Mouse (Mus musculus) regulatory T cell (primary cell): ENCODE measurements around the gene Rcan3.

ENCODE experiments used
- in situ Hi-C: fragments of 300-600 bp; cut with MboI, MseI; formaldehyde crosslinking; loops from one replicate; pipeline ENCODE4 v1.15.1; 2025; ENCODE audit warnings: high pct_unique_total_duplicates

The Rcan3 gene

DNA sequence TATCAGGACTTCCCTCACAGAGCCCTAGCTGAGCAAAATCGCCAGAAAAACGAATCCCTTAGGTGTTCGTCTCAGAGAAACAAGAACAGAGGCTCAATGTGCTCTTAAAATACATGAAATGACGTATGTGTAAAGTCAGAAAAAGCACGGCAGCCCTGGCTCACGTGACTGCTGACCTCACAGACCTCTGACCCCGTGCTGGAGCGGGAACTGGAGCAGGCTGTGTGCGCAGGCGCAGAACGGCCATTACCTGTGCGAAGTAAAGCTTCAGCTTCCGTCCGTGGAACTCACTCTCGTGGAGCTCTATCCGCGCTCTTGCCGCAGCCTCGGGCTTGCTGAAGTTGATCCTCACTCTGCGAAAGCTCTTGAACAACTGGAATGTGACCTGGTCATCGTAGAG, 13.7 kb downstream of the Rcan3 start:
- in situ Hi-C loops: loop anchor here (10.0 kb wide), 2 partner anchors 65 to 435 kb away; partner anchors contain the start of genes Srrm1 and Srsf10

DNA sequence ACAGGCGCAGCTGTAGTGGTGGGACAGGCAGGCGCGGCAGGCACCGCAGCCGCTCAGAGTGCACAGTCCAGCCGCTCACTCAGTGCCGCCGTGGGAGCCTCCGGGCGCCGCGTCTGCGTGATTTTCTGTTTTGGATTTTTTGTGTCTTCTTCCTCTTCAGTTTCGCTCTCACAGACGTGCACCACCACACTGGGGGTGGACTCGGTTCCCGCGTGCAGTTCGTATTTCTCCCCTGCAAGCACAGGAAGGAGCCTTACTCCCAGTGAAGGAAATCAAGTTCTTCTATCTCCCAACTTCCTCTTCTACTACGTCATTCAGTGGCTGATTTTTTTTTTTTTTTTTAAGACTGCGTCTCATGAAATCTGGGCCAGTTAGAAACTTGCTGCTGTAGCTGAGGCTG, 17.3 kb downstream of the Rcan3 start:
- in situ Hi-C loops: loop anchor here (10.0 kb wide), 2 partner anchors 62 to 438 kb away; partner anchors contain the start of genes Srrm1 and Srsf10

DNA sequence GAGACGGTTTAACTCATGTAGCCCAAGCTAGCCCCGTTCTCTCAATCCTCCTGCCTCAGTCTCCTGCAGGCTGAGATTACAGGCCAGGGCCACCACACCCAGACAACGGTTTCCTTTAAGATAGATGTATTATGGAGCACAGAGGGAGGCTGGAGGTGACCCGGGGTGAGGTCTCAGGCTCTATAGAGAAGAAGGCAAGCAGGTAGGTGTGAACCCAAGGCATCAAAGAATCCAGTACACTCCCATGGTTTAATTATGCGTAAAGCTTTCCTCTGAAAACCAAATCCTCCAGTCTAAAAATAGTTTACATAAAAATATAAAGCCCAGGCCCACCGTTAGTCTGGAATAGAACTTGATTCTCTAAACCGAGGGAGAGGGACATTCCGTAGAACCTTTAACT, 20.2 kb downstream of the Rcan3 start:
- in situ Hi-C loops: loop anchor here (5.0 to 10.0 kb wide), 3 partner anchors 36 to 441 kb away; partner anchors contain the start of genes Srrm1 and Srsf10

DNA sequence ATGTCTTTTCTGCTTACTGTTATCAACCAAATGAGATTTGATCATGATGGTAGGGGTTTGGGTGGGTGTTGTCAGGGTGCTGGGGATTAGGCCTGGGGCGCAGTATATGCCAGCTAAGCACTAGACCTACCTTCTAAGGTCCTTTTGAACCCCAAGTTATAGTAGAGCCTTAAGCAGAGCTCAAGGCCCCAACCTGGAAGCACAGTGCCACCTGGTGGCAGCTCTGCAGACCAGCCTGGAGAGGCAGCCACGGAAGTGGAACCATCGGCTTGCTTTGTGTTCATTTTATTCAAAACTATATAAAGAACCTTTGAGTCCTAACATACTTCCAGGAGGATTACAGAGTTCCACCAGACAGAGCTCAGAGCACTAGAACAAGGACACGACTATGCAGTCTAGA, 22.0 kb downstream of the Rcan3 start:
- in situ Hi-C loops: loop anchor here (5.0 to 10.0 kb wide), 3 partner anchors 34 to 443 kb away; partner anchors contain the start of genes Srrm1 and Srsf10

DNA sequence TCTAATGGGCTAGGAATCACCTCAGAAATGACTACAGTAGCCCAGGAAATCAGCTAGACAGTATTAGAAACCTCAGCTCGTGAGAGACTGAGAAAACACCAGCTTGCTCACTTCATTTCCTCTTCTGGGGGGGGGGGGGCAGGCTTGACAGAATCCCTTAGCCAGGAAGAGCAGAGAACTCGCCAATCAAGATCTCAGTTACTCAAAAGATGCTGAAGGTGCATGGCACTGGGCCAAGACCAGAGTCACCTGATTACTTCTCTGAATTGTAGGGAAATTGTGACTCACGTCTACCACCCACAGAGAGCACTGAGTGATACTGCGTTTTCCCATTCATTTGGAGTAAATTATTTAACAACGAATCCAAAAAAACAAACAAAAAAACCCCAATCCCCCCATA, 27.5 kb downstream of the Rcan3 start:
- in situ Hi-C loops: no loop called here

DNA sequence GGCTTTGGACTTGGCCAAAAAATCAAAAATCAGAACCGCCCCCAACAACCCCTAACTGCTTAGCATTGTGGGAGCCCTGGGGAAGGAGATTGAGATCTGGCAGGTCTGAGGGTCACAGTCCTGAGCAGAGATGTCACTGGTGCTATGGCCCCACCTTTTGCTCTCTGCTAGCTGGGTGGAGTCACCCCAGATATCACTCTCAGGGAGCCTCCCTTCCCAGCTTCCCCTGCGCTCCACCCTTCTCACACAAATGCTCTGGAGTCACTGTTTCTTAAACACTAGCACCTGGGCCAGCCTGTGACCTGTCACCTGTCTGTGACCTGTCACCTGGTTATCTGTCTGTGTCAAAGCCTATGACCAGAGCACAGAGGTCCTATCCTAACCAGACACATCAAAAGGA, 28.7 kb downstream of the Rcan3 start:
- in situ Hi-C loops: no loop called here

DNA sequence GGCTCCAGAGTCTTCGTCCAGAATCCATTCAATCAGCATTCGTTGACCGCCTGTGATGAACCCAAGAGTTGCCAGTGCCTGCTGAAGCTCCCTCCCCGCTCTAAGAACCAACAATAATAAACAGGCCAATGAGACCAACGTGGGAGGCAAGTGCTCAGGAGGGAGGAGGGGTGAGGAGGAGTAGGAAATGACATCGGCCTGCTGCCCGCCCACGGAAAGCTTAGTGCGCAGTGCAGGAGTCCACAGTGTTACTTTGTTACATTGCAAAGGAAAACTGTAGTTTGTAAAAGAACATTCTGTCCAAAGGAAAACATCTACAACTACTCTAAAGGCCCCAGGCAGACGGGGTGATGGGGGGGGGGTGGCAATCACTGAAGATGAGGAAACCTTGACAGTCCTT, 29.6 kb downstream of the Rcan3 start:
- in situ Hi-C loops: no loop called here

DNA sequence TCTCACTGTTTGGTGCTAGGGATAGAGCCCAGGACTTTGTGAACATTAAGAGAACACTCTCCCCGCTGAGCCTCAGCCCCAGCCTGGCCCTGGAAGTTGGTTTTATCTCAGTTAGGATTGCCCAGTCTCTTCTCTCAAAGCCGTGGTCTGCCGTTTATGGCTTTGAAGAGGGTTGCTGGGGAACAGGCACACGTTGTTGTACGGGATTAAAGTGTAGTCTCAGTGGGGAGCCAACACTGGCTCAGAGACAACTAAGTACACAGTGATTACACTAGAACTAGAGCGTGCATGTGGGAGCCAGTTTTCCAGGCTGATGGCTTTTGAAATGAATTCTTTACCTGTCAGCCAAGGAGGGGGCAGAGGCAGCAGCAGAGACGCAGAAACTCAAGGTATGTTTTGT, 31.8 kb downstream of the Rcan3 start:
- in situ Hi-C loops: no loop called here

DNA sequence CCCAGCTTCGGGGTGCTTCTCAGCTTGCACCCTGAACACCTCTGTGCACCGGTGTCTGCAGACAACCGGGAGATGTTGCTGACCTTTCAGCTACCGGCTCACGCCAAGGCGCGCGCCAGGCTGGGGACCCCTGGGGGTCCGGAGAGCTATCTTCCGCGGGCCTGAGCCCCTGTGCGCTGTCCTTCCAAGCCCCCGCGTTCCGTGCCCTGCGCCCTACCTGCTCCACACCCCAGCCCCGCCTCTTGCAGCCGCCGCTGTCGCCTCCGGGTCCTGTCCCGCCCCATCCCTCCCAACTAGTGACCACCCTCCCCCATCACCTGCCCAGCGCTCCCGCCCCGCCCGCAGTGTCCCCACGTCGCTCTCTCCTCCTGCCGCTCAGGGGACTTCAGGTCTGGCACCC, 35.7 kb downstream of the Rcan3 start, which contains the start of gene Ncmap:
TSS of gene Ncmap (minus strand) at position 237 of the 400 bp plus-strand sequence.
- in situ Hi-C loops: loop anchor here (10.0 kb wide), 1 partner anchor 1727 kb away; no protein-coding TSS in a partner anchor

DNA sequence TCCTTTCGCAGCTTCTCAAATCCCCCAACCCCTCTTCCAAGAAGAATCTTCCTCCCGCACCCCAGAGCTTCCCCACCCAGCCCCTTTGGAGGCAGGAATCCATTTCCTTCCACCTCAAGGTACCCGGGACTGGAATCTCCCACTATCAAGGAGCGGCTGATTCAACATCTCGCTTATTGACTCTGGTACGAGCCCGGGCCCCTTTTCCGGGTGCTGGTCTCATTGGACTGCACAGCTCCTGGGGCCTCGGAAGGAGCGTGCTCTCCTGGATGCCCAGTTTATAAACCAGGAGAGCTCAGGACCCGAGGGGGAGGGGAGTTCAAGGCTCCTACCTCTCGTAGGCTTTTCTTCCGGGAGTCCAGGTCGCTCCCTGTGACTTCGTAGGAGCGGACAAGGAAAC, 36.1 kb downstream of the Rcan3 start:
- in situ Hi-C loops: loop anchor here (10.0 kb wide), 1 partner anchor 1727 kb away; no protein-coding TSS in a partner anchor

DNA sequence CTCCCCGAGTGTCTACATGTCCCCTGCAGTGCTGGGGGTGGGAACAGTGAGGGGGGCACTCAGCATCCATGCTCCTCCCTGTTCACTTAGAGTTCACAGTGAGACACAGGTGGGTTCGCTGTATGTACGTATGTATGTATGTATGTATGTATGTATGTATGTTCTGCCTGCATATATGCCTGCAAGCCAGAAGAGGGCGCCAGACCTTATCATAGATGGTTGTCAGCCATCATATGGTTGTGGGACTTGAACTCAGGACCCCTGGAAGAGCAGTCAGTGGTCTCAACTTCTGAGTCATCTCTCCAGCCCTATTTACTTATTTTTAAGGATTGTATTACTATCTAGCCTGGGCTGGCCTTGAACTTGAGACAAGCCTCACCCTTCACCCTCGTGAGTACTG, 37.4 kb downstream of the Rcan3 start:
- in situ Hi-C loops: loop anchor here (10.0 kb wide), 1 partner anchor 1728 kb away; no protein-coding TSS in a partner anchor

DNA sequence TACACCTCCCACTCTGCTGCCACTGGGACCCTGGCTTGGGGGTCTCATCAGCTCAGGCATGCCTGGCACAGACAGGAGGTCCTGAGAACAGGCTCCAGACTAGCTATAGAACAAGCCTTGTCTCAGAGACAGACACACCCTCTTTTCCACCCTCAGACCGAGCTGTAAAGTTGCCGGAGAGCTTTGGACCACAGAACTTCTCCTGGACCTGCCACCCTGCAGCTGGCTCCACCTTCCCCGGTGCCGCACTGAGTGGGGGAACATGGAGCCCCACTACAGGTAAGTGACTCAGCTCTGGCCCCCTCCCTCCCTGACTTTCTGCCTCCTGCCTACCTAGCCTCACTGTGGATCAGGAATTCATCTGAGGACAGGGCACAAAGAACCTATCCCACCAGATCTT, 38.3 kb downstream of the Rcan3 start:
- in situ Hi-C loops: loop anchor here (10.0 kb wide), 1 partner anchor 1729 kb away; no protein-coding TSS in a partner anchor

DNA sequence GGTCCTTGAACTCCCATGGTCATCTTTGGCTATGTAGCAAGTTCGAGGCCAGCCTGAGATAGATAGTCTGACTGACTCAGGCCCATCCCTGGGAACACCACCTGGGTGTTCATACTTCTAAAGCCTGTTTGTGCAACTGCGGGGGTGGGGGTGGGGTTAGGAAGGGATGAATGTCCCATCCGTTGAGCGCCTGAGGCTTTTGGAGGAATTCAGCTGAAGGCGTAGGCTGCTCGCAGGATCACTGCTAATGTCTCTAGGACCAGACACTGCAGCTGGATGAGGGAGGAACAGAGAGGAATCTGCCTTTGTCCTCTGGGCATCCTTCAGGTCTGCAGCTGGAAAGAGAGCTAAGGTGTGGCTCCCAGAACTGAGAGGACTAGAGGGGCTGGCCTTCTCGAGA, 39.0 kb downstream of the Rcan3 start:
- in situ Hi-C loops: loop anchor here (10.0 kb wide), 1 partner anchor 1730 kb away; no protein-coding TSS in a partner anchor

DNA sequence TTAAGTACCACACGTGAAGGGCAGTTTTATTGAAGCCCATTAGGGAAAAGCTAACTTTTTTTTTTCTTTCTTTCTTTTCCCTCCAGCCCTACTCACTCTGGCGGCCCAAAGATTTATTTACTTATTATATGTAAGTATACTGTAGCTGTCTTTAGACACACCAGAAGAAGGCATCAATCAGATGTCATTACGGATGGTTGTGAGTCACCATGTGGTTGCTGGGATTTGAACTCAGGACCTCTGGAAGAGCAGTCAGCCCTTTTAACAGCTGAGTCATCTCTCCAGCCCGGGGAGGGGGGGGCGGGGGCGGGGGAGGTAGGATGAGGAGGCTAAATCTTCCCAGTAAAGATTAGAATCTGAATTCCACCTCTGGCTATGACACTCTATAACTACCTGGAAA, 40.3 kb downstream of the Rcan3 start:
- in situ Hi-C loops: loop anchor here (10.0 kb wide), 1 partner anchor 1731 kb away; no protein-coding TSS in a partner anchor

DNA sequence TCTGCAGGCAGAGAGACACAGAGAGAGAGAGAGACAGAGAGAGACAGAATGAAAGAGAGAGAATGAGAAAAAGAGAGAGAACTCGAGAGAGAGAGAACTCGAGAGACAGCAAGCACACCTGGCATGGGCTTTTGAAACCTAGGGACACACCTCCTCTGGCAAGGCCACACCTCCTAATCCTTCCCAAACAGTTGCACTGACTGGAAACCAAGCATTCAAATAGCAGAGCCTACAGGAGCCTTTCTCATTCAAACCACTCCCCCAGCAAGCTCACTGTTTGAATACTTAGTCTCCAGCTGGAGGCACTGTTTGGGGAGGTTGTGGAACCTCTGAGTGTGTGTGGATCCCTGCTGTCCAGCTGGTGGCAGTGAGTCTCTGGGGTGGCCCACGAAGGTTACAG, 40.9 kb downstream of the Rcan3 start:
- in situ Hi-C loops: loop anchor here (10.0 kb wide), 1 partner anchor 1732 kb away; no protein-coding TSS in a partner anchor

DNA sequence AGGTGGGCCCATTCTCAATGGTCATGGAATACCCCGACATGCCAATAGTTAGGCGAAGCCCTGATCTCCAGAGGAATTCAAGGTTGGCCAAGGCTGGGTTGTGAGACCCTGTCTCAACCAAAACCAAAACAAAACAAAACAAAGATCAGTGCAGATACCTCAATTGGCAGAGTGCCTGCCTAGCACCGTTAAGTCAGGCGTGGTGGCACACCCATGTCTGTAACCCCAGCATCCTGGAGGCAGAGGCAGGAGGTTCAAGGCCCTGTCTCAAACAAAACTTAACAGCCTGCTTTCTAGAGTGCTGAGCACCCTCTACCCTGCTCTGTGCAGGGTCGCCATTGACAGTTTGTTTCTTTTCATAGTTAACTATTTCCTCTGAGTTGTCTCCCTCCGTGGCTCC, 42.6 kb downstream of the Rcan3 start:
- in situ Hi-C loops: loop anchor here (10.0 kb wide), 1 partner anchor 1734 kb away; no protein-coding TSS in a partner anchor

DNA sequence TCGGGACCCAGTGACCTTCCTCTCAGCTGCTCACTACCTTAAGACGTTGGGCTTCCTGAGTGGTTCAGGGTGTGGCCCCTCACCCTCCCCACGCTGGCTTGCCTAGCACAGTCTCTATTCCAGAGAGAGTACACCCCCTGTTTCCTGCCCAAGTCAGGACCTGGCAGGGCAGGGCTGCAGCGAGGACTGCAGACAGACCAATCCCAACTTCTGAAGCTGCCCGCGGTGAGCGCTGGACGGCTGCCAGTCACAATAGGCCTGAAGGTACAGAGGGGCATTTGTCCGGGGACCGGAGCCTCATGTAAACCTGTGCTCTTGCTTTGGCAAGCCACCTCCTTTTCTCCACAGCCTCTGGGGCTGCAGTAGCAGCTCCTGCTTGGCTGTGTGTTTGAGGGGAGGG, 48.0 kb downstream of the Rcan3 start:
- in situ Hi-C loops: loop anchor here (10.0 kb wide), 1 partner anchor 279 kb away; no protein-coding TSS in a partner anchor

DNA sequence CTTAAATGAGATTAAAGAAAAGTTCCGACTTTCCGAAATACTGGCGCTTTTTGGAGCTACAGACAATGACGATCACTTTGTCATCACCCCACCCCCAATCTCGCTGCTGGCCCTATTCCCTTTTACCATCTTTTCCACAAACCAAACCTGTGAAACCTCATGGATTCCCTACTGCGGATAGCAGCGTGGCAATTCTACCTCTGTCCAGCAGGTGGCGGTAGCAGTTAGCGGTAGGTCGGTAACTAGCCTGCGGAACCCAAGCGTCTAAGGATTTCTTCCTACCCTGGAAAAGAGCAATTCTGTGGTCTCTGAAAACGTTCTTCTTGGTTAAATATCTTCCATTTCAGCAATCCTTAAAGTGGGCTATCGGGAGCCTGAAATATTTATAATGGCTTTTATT, 51.3 kb downstream of the Rcan3 start:
- in situ Hi-C loops: loop anchor here (5.0 to 10.0 kb wide), 2 partner anchors 100 to 282 kb away; no protein-coding TSS in a partner anchor

DNA sequence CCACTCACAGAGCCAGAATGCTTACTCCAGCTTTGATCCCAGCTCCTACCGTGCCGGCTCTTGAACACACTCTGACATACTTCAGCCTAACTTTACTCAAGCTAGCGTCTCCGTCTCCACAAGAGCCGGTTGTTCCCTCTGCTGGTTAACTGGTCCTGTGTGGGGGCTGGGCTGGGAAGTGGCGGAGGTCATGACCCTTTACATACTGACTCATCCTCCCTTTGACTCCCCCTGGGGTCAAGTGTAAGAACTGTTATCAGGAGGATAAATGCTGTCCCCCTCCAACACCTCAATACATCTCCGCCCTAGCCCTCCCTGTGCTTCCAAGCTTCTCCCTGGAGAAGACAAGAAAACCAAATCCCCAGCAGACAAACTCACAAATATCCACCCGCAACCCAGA, 52.3 kb downstream of the Rcan3 start:
- in situ Hi-C loops: loop anchor here (5.0 to 10.0 kb wide), 2 partner anchors 101 to 283 kb away; no protein-coding TSS in a partner anchor

DNA sequence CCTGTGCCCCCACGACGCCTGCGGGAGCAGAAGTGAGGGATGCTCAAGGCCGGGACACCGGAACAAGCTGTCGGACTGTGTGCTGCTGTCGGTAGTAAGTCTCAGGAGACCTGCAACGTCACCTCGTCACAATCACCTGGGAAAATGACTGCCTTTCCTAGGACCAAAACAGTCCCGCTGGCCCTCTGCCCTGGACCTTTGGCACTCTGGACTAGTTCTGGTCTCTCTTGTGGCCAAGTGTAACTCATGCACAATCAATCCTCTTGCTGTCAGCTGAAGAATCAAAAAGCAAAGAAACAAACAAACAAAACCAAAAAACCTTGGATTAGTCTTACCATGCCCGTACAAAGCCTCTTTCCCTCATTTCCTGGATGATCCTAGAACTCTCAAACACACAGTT, 56.4 kb downstream of the Rcan3 start:
- in situ Hi-C loops: loop anchor here (5.0 kb wide), 1 partner anchor 35 kb away; no protein-coding TSS in a partner anchor

DNA sequence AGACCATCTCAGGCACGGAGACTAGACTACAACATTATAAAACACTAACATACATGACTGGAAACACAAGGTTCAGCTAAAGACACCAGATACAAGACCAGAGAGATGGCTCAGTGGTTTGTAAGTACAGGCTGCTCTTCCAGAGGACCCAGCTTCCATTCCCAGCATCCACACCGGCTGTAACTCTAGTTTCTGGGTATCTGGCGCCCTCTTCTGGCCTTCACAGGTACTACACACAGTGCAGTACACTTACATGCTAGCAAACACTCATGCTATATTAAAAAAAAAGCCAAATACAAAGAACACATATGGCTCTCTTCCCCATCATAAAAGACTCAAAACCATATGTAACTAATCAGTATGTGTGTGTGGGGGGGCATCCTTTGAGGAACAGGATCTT, 58.2 kb downstream of the Rcan3 start:
- in situ Hi-C loops: loop anchor here (5.0 kb wide), 1 partner anchor 37 kb away; no protein-coding TSS in a partner anchor

DNA sequence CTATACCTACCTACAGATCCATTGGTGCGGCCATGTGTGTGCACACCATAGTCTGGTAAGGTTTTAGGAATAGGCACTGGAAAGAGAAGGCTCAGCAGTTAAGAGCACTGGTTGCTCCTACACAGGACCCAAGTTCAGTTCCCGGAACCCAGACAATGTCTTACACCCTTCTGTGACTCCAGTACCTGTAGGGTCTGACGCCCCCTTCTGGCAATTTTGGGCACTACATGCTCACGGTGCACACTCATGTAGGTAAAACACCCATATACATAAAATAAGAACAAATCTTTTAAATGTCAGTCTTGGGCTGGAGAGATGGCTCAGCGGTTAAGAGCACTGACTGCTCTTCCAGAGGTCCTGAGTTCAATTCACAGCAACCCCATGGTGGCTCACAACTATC, 60.4 kb downstream of the Rcan3 start:
- in situ Hi-C loops: no loop called here

DNA sequence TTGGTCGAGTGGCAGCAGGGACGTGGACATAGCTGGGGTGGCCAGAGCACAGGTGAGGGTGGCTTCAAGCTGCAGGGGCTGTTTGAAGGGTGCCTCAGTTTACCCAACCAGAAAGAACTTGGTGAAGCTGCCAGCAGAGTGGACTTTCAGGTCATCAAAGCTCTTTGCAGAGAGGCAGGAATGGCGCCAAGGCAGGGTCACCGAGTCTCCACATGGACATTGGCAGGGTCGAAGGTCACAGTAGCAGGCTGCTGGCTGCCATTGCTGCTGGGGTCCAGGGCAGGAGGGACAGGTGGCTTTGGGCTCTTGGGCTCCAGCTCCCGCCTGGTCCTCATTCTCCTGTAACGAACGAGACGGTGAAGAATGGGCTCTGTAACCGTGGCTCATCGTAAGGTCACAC, 63.3 kb downstream of the Rcan3 start:
- in situ Hi-C loops: no loop called here
